Mouse (Mus musculus) forebrain, embryonic 10.5 days (tissue): ENCODE measurements at regions not wholly inside any gene's neighbourhood (a gene's known extent, or its start where the extent isn't known, plus 50 kb on each side); places are given as distances from the start of the nearest gene placed in this dataset.

Source experiments
- DNase-seq: peaks from one replicate; pipeline ENCODE4 v3.0.0-alpha.2; 2017; ENCODE audit warnings: low spot score; ENCODE audit errors: extremely low spot score
- H3K27ac ChIP-seq: fragments of 300-500 bp; sonication (generic); 2 replicates; pipeline ENCODE4 v1.5.1; 2016; ENCODE audit warnings: mild to moderate bottlenecking
- H3K27me3 ChIP-seq: fragments of 300-500 bp; sonication (generic); 2 replicates; pipeline ENCODE4 v1.6.1; 2016; ENCODE audit warnings: mild to moderate bottlenecking; ENCODE audit not compliant: poor library complexity, severe bottlenecking
- H3K36me3 ChIP-seq: fragments of 300-500 bp; sonication (generic); replicated peaks from 2 replicates; pipeline ENCODE4 v1.6.1; 2016; ENCODE audit warnings: mild to moderate bottlenecking, moderate library complexity
- H3K4me1 ChIP-seq: fragments of 300-500 bp; sonication (generic); 2 replicates; pipeline ENCODE4 v1.6.1; 2016
- H3K4me3 ChIP-seq: fragments of 300-500 bp; sonication (generic); 2 replicates; pipeline ENCODE4 v1.5.1; 2016; ENCODE audit warnings: mild to moderate bottlenecking, moderate library complexity
- H3K9me3 ChIP-seq: fragments of 300-500 bp; sonication (generic); 2 replicates; pipeline ENCODE4 v1.6.1; 2016; ENCODE audit warnings: mild to moderate bottlenecking, moderate library complexity
- WGBS: fragments of 180-500 bp; shearing (Covaris S2); methylation state at CpG from one replicate; pipeline ENCODE4 v1.1.7; 2016; 5-methylcytosine and 5-hydroxymethylcytosine counted together

DNA sequence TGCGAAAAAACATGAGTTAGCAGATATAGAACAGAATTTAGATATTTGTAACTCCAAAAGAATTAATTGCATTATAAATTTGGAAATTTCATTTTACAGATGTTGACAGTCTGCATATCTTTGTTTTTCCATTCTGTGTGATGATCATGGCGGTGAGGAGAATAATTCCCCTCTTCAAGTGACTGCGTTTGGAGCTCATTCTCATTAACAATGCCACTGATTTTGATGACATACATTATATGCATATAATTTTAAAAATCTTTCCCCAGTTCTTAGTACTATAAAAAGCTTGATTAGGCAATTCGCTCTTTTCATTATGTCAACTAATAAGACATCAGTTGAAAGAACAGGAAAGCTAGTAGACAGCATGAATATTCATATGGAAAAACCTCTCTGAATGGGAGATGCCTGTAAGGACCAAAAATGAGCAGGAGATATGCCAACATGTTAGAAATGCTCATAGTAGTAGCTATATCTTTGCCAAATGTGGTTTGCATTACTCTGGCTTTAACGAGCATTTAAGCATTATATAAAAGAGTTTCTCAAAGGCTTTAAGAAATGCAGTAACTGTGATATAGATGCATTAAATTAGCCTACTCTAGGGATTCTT, 849.2 kb upstream of the Cldn34c4 start:
- Histone ChIP-seq H3K36me3 (no peaks in the 10 kb centered on the region), H3K27ac (no peak overlapping the region), H3K27me3 (no peaks in the 10 kb centered on the region), H3K9me3 (no peaks in the 10 kb centered on the region), H3K4me1 (no peaks in the 10 kb centered on the region), H3K4me3 (no peak overlapping the region)
- DNase-seq, result no peak
- WGBS, result 92% methylated on average over 5 of the region's 5 CpGs

DNA sequence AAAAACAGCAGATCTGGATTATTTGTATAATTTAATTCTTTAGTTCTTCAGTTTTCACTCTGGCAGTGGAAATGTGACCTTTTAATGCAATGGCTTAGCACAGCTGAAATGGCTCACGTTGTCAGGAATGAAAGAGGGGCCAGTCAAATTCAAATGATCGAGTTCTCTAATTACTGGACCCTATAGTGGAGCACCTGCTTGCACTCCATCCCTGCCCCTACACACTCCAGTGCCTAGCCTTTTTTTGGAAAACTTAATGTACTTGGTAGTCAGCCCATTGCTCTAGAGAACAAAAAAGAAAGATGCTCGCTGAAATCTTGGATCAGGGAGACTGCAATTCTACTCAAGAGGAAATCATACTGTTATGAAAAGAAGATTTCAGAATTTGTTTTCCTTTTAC, 841.0 kb upstream of the Cldn34c4 start:
- no peaks in the 10 kb centered on the region for H3K27me3 ChIP-seq
- peaks cover 7% of the 10 kb centered on the region for H3K4me1 ChIP-seq
- no peak overlapping the region for H3K4me3 ChIP-seq
- no peak overlapping the region for H3K27ac ChIP-seq
- WGBS, result 29% methylated on average over 3 of the region's 3 CpGs
- no peak for DNase-seq
- no peaks in the 10 kb centered on the region for H3K36me3 ChIP-seq
- H3K9me3 ChIP-seq, result no peaks in the 10 kb centered on the region

DNA sequence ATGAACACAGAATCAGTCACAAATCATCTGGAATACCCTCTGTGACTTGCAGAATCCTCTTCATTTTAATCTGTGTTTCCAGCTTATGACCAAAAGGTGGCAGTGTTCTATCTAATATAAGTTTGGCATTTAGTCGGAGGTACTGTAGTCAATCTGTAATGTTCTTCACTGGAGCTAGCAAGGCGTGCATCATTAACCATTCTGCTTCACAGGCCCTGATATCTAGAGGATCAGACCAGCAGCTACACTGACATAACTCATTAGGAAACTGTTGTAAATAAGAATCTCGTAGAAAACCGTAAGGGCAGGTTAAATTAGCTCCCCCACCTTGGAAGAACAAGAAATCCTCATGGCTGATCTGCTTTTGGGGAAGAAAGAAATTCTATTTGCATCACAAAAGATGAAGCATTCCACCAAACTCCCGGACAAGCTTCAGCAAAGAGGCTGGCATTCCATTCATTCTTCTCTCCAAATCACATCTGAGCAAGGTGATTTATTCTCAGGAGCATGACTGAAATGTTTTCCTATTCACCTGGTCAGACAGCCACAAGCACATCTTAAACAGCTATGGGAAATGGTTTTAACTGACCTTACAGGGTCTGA, 840.0 kb upstream of the Cldn34c4 start:
- Histone ChIP-seq H3K36me3 (no peaks in the 10 kb centered on the region), H3K27me3 (no peaks in the 10 kb centered on the region), H3K9me3 (no peaks in the 10 kb centered on the region), H3K4me3 (no peak overlapping the region), H3K27ac (no peak overlapping the region; the same call in 1 of the 2 replicates), H3K4me1 (peaks cover 7% of the 10 kb centered on the region)
- DNase-seq, result peak; percentile 17
- WGBS, result 11% methylated on average over 5 of the region's 5 CpGs
